Mouse (Mus musculus) left cerebral cortex, postnatal 36 days (tissue): ENCODE results near the gene Amigo3. TPM values are rescaled to one million over a fixed set of nuclear protein-coding genes. Genes with fewer than 3 reads are reported as not detected.

Experiments
- microRNA-seq: library from miRNA; unstranded; fragments of <30 nt; microRNA quantifications from one replicate; pipeline ENCODE4 v1.2.0, GENCODE M21; 2022
- total RNA-seq, 2 experiments: library from RNA; stranded (reverse); gene quantifications; 2 replicates each; pipeline ENCODE4 v1.2.3; 2021

The Amigo3 gene
- total RNA-seq, 2 experiments from 2014 or later = 1.7 to 1.8 TPM

Small RNA genes lying within 50 kb of the gene (microRNA-seq; reads per million reads assigned to microRNA genes)
- gene Gm47303 (not detected), gene Mir7088 (not detected)

Other genes with a start within 250 kb of the Amigo3 start
- 10 to 100 TPM; 48.3 to 72.1 TPM for gene Rbm6, start 179.9 kb upstream of the Amigo3 start, total RNA-seq
- 10 to 100 TPM; 23.9 to 27.1 TPM for gene Mon1a, start 165.0 kb upstream of the Amigo3 start, total RNA-seq
- 1 to 10 TPM in 1 of 2 experiments, under 1 TPM in 1; 0.81 to 2.6 TPM for gene Mst1r, start 146.3 kb upstream of the Amigo3 start, total RNA-seq
- gene Actl11, start 124.7 kb upstream of the Amigo3 start, total RNA-seq = not detected
- 100 to 1,000 TPM; 353 to 360 TPM for gene Camkv, start 117.5 kb upstream of the Amigo3 start, total RNA-seq
- 10 to 100 TPM in 1 of 2 experiments, 1 to 10 TPM in 1; 7.8 to 16.5 TPM for gene Traip, start 103.0 kb upstream of the Amigo3 start, total RNA-seq
- gene Uba7, start 77.7 kb upstream of the Amigo3 start, total RNA-seq = 1 to 10 TPM; 2.4 to 3.9 TPM
- not detected for gene Gm20661, start 70.1 kb upstream of the Amigo3 start, total RNA-seq
- gene Inka1, start 67.3 kb upstream of the Amigo3 start, total RNA-seq = 1 to 10 TPM; 4.4 to 4.9 TPM
- gene Cdhr4, start 60.7 kb upstream of the Amigo3 start, total RNA-seq = 1 to 10 TPM in 1 of 2 experiments, under 1 TPM in 1; 0.79 to 1.4 TPM
- 1 to 10 TPM in 1 of 2 experiments, not detected in 1; 2.3 TPM for gene Gm20662, start 56.8 kb upstream of the Amigo3 start, total RNA-seq
- 100 to 1,000 TPM; 196 to 205 TPM for gene Ip6k1, start 50.7 kb upstream of the Amigo3 start, total RNA-seq
- gene Gmppb, start 3.9 kb upstream of the Amigo3 start, total RNA-seq = 10 to 100 TPM; 14.4 to 17.0 TPM
- not detected for gene Mst1, start 27.3 kb downstream of the Amigo3 start, total RNA-seq
- gene Rnf123, start 30.2 kb downstream of the Amigo3 start, total RNA-seq = 100 to 1,000 TPM in 1 of 2 experiments, 10 to 100 TPM in 1; 77.6 to 107 TPM
- 10 to 100 TPM; 23.9 to 39.4 TPM for gene Apeh, start 41.4 kb downstream of the Amigo3 start, total RNA-seq
- gene Bsn, start 137.2 kb downstream of the Amigo3 start, total RNA-seq = 100 to 1,000 TPM; 269 to 307 TPM
- 10 to 100 TPM; 90.4 to 93.1 TPM for gene Dag1, start 210.8 kb downstream of the Amigo3 start, total RNA-seq
- 100 to 1,000 TPM; 116 to 131 TPM for gene Nicn1, start 237.3 kb downstream of the Amigo3 start, total RNA-seq
- gene Amt, start 243.7 kb downstream of the Amigo3 start, total RNA-seq = 10 to 100 TPM; 29.5 to 34.0 TPM